Mouse (Mus musculus) right cerebral cortex, postnatal 36 days (tissue): ENCODE measurements around the gene Cercam.

Source experiments
- DNase-seq, 2 experiments: peaks; one replicate each; pipeline ENCODE4 v3.0.0; 2022; ENCODE audit warnings: low spot score in 2 of 2, mixed read lengths in 1 of 2

Cercam gene

DNA sequence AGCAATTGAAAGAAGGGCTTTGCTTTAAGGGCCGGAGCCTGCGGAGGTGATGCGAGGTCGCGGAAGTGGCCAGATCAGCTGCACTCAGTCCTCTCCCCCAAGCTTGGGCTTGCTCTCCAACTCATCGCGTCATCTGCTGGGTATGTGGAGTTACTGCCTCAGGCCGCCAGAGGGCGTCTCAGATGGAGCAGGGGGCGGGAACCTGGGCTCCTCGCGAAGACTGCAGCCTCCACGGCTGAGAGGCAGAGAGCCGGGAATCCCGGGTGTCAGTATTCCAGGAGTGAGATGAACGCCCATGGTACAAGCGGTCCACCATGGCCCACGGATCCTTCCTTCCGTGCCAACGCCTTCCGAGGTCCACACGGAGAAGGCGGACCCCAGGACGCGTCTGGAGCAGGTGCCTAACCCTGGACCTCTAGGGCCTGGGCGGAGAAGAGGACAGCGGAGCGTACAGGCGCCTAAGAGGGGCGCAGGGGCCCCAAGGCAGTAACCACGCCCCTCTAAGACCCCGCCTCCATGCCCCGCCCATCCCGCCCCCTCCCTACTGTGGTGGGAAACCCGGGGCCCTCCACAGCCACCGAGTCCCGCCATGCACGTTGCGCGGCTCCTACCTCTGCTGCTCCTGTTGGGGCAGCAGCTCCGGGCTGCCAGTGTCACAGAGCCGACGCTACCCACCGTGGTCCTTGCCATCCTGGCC is at the start of gene Cercam:
Gene Cercam (plus strand): TSS at position 216 of the 697 bp plus-strand sequence.
- DNase-seq: peak; percentile 59 to 61

- DNase-seq: no peak
Measured at GRCm38 (mm10) chr2:29819363-29819762, 49.6 kb upstream of the Cercam start.

DNA sequence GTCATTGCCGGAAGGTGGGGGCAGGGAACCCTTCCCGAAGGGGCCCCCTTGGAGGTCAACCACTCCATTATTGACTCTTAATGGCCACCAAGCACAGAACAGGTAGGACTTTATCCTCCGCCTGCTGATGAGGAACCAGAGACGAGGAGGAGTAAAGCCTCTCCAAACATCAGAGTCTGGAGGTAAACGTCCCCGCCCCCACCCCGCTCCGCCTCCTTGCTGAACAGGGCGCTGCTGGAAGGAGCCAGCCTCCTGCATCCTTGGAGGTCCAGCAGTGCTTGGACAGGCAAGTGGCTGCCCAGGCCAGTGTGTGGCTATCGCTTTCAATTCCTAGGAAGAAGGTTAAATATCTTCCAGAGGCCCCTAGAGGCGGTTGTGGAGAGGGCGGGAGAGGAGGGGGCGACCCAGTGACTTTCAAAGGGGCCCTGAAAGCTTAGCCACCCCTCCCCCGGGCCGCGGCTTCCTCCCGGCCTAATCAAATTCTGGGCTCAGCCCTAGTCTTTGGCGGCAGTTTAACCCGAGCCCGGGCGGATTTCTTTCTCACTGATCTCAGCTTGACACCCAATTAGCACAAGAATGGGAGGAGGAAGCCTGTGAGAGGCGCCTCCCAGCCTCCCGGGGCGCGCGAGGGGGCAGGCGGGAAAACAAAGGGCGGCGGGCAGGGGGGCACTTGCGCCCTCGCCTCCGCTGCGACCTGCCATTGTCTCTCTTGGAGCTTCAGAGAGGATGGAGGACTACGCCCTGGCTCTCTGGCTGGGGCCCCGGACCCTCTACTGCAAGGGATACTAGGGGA is 48.7 kb upstream of the Cercam start, which contains the start of gene Urm1:
Gene Urm1 (plus strand): TSS at position 51 of the 793 bp plus-strand sequence.
- peak in 1 of 2 experiments; percentile 42 for DNase-seq

DNA sequence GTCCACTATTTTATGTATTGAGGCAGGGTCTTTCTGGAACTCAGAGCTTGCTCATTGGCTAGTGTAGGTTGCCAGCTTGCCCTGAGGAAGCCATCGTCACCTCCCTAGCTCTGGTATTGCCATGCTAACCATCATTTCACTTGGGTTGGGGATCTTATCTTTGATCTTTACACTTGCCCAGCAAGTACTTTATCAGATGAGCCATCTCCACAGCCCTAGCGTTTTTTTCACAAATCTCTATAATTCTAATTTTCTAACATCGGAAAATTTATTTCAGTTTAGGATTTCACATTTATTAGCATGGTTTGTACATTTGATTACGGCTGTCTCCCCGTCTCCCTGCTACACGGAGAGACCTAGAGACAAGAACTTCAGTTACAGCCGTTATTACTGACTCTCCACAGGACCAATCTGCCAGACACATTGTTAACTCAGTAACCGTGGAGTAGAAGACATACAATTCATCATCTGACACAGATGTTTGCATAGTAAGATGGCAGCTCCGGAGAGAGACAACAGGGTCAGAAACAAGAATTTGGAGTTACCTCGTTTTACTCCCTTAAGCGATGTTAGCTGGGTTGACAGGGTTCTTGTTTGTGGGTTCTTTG is 42.5 kb upstream of the Cercam start:
- no peak for DNase-seq

DNA sequence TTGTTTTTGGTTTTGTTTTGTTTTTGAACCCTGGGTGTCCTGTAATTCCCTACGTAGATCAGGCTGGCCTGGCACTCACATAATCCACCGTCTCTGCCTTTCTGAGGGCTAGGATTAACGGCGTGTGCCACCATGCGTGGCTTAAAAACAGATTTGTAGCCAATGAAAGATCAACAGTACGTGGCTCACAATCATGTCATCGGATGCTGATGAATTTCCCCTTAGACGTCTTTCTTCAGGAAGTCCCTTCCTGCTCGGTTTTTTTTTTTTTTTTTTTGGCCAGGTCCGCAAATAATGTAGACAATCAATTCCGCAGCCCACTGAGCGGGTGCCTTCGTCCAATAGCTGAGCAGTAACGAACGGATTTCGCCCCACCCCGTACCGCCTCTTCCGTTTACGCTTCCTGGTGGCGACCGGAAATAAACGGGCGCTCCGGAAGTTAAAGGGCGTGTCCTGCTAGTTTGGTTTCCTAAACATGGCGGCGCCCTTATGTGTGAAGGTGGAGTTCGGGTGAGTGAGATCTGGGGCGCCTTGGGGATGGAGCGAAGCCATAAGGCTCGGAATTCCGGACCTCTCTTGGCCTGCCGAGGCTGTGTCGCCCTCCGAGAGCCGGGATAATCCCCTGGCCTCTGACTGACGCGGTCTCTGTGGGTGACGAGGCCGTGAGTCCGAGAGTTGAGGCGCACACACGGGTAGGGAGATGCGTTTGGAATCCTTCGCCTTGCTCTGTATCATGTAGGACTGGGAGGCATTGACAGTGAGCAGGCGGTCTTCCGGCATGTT is 41.8 kb upstream of the Cercam start:
- DNase-seq: peak; percentile 94 to 97

DNA sequence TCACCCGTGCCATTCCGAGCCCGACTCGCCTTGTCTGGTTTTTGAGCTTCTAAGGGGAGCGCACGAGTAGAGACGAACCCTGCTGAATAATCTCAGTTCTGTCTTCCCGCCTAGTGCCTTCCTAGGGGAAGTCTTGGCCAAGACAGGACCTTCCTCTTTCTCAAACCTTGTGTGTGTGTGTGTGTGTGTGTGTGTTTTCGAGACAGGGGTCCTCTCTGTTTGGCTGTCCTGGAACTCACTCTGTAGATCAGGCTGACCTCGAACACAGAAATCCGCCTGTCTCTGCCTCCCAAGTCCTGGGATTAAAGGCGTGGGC is 41.3 kb upstream of the Cercam start:
- no peak for DNase-seq

- peak in 1 of 2 experiments; percentile 36 for DNase-seq
Measured at GRCm38 (mm10) chr2:29831106-29831505, 37.9 kb upstream of the Cercam start.

- DNase-seq: no peak
Measured at GRCm38 (mm10) chr2:29833796-29834195, 35.2 kb upstream of the Cercam start.

DNA sequence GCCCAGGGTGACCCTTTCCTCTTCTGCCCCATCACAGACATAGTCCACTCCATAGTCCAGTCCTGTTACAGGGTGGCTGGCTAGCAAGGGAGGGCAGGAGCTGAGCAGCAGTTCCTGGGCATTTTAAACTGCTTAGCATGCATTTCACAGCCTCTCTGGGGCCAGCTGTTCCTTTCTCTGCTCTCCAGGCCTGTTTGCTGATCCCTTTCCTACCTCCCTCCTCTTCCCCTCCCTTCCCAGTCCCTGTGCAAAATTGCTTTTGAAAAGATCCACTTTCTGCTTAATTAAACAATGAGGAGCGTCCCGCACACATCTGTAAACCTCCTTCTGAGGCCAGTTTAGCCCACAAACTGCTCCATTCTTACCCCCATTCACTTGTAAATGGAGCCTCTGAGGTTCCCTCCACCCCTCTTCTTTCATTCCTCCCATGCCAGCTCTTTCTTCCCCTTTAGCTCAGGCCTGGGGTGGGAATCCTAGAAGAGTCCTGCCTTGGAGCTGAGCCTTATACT is 33.5 kb upstream of the Cercam start:
- DNase-seq: no peak

DNA sequence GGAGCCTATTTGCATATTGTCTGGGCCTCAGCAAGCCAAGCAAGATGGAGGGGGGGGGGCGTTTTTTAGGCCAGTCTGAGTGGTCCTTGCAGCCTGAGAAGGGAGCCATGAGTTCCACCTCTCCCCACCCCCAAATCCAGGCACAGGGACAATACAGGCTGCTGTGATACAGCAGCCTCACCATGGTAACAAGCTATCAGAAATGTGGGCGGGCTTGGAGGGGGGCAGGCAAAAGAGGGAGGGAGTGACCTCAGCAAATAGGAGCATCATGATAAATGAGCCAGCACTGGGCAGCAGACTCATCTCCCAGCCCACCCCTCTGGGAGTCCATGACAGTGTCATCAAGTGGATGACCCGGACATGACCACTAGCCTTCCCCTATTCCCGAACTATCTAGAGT is 29.5 kb upstream of the Cercam start:
- no peak for DNase-seq

GRCm38 (mm10) chr2:29843231-29844105 is 25.5 kb upstream of the Cercam start:
- DNase-seq: peak; percentile 48 to 59

- DNase-seq: no peak
Measured at GRCm38 (mm10) chr2:29844115-29844514, 24.8 kb upstream of the Cercam start.

DNA sequence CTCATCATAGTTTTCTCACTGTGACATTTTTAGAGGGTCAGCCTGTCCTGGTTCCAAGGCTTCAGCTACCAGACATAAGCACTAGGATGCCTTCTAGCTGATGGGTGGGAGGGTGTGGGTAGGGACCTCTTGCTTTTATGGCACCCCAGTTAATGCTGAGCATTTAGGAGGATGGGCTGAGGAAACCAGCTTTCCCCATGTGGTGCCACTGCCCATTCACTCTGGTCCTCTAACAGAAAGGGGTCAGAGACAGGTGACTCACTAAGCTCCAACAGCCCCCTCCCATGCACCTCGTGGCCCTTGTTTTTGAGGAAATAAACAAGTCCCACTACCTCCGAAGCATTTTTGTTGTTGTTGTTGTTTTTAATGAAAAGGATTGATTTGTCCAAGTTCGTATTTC is 24.3 kb upstream of the Cercam start:
- DNase-seq: no peak

DNA sequence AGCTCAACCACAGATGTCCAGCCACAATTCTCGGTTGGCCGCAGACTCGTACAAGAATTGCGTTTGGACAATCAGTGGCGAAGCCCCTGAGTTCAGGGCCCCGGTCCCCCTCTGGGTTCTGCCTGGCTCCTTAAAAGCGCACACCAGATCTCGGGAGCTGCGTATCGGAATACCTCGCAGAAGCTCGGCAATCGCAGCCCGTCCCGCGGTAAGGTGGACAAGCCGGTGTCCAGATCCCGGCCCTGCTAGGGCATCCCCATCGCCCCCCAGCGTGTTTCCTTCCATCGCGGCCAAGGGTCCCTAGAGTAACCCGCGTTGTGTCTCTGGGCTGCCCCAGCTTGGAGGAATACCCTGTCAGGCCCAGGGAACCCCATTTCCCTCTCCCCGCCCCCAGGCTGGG is 23.3 kb upstream of the Cercam start:
- DNase-seq: no peak

DNA sequence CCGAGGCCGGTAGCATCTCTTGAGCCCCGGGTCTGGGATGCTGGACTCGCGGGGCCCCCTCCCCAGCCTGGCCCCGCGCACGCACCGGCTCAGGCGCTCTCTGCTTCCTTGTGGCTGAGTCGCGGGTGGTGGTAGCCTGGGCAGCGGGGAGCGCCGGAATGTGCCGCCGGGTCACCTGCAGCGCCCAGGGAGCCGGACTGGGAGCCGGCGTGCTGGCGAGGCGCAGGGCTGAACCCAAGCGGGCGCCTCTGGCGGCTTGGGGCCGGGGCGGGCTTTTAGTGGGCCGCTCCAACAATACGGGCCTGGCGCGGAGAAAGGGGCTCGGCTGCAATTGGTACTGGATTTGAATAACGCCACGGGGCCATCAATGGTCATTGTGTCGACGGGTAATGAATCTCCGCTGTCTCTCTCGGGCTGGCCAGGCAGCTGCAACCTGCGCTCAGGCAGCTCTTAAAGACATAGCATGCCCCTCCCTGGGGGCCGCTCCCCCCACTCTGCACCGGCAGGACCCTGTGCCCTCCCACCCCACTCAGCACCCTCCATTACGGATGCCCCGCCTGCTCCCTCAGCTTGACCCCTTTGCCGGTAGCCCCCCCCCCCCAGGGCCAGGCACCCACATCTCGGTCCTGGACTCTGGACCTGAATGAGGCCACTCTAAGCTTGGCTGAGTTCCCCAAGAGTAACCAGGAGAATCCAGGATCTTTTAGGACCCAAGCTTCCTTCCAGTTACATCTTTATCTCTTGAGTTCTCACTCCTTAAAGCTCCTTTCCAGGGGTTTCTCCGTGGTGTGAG is 22.7 kb upstream of the Cercam start:
- DNase-seq: peak in 1 of 2 experiments; percentile 34

GRCm38 (mm10) chr2:29846911-29847310 is 22.1 kb upstream of the Cercam start:
- DNase-seq: no peak

DNA sequence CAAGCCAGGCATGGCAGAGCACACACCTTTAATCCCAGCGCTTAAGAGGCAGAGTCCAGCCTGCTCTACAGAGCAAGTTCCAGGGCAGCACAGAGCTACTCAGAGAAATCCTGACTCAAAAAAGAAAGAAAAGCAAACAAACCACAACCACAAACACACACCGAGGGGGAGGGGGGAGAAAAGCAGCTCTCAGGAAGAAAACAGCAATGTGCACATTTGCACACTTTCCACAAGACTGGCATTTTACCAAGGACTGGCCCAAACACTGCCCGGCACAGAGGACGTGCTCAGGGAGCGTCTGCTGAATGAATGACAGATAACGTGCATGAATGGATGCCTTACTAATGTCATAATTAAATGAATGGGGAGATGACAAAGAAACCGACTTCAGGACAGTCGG is 19.9 kb upstream of the Cercam start:
- no peak for DNase-seq

GRCm38 (mm10) chr2:29849841-29850480 is 19.0 kb upstream of the Cercam start:
- DNase-seq: no peak

DNA sequence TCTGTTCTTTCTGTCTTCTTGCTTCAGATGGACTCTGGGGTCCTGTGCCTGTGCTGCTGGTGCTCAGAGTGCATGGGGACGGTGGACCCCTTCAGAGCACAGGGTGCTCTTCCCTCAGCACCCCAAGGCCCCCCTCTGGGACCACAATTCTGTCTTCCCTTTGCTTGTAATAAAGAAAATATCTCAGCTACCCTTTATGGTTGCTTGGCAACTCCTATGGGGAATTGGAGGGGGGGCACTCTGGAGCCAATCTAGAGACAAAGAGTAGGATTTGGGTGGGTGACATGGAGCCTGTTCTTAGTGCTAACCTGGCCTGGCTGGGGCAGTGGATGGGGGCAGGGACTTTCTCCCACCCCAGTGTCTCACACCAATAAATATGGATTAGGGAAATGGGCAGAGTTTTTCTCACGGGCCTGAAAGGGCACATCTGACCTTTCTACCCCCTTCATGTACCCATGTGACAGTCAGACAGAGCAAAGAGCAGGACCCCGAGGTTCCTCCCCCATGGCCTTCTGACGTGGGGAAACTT is 15.9 kb upstream of the Cercam start:
- no peak for DNase-seq
